Mouse (Mus musculus) right cerebral cortex, adult 18-20 months (tissue): ENCODE measurements around the gene Gpr153.

Experiments used
- DNase-seq: peaks from one replicate; pipeline ENCODE4 v3.0.0; 2022; ENCODE audit warnings: mixed read lengths

Gpr153 gene

GRCm38 (mm10) chr4:152265791-152266190, 8.2 kb upstream of the Gpr153 start:
- no peak for DNase-seq

- peak; percentile 71 for DNase-seq
Observed at GRCm38 (mm10) chr4:152266236-152266895, 7.7 kb upstream of the Gpr153 start.

DNA sequence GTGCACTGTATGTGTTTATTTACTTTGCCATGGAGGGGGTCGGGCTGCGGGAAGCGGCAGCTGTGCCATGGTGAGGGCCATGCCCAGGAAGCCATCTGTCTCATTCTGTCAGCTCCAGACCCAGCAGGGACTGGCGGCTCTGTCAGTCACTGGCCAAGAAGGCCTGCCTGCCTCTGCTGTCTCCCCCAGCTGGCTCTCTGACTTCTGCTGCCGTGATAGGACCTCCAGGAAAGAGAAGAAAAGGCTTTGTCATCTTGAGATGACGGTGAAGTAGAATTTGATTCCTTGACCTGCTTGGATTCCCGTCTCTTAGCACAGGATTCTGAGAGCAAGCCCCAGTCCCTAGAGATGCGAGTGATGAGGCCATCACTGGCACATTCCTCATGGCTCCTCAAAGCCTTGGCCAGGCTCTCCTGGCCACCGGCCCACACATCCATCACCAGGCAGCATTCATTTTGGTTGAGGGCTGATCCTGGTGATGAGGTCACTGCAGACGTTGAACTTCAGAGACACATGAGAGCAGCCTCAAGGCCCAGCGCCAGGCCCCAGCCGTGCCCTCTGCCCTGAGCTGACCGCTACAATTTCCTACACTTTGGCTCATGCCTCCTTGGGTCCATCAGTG, 6.2 kb upstream of the Gpr153 start:
- no peak for DNase-seq

DNA sequence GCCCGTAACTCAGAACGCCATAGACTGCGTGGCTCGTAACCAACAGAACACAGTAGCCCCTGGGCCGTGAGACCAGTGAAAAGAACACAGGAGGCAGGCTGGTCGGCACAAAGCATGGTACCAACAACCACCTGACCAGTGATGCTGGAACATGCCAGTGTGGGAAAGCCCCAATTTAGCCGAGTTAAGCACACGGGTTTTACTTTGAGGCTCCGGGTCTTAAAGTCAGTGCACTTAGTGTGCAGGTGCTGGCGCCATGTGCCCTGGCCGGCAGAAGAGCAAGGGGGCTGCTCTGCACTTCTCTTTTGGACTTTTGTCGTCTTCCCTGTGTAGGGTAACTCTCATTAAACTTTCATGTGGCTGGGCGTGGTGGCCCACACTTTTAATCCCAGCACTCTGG, 4.1 kb upstream of the Gpr153 start:
- no peak for DNase-seq

GRCm38 (mm10) chr4:152270599-152270998, 3.4 kb upstream of the Gpr153 start:
- DNase-seq = no peak

GRCm38 (mm10) chr4:152271334-152271733, 2.7 kb upstream of the Gpr153 start:
- DNase-seq = no peak

DNA sequence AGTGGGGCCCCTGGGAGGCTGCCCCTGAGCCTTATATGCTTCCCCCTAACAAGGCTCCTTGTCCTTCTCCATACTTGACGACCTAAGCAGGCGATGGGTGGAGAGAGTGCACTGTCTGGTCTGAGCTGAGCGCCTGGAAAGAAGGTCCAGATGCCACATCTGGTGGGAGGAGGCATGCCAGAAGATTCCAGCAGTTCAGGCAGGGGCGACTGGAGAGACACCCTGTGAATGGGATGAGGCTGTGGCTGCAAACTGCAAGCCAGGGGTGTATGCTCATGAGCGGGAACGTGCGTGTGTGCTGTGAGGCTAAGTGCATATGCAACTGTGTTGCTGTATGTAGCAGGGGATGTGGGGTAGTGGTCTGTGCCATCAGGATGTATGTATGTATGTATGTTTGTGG, 2.0 kb upstream of the Gpr153 start:
- no peak for DNase-seq

GRCm38 (mm10) chr4:152272449-152273049, 1.5 kb upstream of the Gpr153 start:
- no peak for DNase-seq

DNA sequence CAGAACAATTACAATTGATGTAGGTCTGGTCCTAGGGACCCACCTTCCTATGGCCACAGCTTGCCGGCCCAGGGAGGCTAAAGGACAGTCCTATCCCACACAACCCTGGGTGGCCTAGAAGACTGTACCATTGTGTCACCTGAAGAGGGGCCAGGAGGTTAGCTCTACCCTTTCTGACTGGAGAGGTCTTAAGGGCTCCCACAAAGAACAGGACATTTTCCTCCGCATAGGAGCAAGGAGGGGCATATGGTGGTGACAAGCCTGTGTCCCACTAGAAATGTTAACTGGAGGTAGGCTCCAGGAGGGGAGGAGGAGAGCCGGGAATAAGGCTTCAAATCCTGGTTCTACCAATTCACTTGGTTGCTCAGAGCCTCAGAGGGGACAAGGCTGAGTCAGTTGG, 841 bp upstream of the Gpr153 start:
- DNase-seq = no peak

- no peak for DNase-seq
Observed at GRCm38 (mm10) chr4:152274681-152275131, 674 bp downstream of the Gpr153 start.

GRCm38 (mm10) chr4:152276389-152277347, 2.6 kb downstream of the Gpr153 start:
- DNase-seq = no peak

DNA sequence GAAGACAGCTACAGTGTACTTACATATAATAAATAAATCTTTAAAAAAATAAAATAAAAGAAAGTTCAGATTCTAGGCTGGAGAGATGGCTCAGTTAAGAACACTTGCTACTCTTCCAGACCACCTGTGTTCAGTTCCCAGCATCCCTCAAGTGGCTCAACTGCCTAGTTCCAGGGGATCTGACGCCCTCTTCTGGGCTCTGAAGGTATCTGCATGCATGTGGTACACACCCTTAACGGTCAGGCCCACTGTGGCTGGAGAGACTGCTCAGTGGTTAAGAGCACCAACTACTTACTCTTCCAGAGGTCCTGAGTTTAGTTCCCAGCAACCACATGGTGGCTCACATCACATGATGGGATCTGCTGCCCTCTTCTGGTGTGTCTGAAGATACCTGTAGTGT, 3.9 kb downstream of the Gpr153 start:
- no peak for DNase-seq

DNA sequence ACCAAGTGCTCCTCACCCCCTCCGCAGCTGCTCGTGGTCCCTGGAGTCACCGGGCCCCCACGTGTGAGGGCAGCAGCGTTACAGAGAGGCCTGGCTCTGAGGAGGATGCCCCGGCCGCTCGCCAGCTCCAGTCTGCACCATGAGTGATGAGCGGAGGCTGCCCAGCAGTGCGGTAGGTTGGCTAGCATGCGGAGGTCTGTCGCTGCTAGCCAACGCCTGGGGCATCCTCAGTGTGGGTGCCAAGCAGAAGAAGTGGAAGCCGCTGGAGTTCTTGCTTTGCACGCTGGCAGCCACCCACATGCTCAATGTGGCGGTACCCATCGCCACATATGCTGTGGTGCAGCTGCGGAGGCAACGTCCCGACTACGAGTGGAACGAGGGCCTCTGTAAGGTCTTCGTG, 5.0 kb downstream of the Gpr153 start:
- peak; percentile 83 for DNase-seq

DNA sequence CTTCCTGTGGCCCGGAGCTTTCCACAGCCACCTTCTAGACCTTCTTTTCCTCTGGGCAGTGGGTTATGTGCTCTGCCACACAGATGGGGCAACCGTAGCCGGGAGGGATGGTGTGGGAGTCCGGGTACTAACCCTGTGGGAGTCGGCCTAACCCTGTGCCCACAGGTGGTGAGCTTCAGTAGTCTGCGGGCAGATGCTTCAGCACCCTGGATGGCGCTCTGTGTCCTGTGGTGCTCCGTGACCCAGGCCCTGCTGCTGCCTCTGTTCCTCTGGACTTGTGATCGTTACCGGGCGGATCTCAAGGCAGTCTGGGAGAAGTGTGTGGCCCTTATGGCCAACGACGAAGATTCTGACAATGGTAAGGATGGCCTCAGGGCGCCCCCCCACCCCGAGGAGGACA, 7.6 kb downstream of the Gpr153 start:
- no peak for DNase-seq

- DNase-seq = no peak
Observed at GRCm38 (mm10) chr4:152282721-152283120, 8.7 kb downstream of the Gpr153 start.

GRCm38 (mm10) chr4:152283186-152283950, 9.3 kb downstream of the Gpr153 start:
- peak; percentile 84 for DNase-seq

DNA sequence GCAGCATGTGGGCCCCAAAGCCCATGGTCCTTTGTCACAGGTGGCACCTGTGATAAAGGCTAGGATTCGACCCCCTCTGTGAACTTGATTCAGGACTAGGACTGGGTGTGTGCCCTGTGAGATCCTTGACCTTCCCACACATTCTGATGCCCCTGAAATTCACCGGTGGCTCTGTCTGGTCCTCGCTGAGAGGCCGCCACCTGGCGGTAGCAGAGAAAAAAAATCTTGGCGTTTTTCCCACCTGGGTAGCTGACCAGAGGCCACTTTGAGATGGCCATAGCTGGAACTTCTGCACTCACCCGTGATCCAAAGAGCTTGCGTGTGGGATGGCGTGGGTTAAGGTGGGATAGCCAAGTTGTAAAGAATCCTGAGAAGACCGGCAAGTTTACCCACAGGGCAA, 11.5 kb downstream of the Gpr153 start:
- peak; percentile 63 for DNase-seq

DNA sequence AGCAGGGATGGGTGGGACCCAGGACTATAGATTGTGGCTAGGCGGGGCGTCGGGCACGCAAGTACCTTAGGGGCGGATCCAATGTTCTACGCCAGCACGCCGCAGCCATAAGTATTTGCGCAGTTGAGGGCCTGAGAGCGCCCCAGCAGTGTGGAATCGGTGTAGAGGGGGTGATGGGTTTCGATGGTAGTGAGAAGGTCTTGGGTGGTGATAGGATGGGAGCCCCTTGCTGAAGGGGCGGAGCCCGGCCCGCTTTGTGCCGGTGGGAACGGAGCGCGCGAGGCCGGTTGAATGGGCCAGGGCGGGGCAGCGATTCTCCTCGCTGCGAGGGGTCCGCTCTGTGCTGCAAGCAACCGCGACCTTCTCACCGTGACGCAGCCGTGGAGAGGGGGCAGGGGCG, 12.2 kb downstream of the Gpr153 start:
- DNase-seq = no peak

GRCm38 (mm10) chr4:152286887-152287286, 12.9 kb downstream of the Gpr153 start:
- no peak for DNase-seq

DNA sequence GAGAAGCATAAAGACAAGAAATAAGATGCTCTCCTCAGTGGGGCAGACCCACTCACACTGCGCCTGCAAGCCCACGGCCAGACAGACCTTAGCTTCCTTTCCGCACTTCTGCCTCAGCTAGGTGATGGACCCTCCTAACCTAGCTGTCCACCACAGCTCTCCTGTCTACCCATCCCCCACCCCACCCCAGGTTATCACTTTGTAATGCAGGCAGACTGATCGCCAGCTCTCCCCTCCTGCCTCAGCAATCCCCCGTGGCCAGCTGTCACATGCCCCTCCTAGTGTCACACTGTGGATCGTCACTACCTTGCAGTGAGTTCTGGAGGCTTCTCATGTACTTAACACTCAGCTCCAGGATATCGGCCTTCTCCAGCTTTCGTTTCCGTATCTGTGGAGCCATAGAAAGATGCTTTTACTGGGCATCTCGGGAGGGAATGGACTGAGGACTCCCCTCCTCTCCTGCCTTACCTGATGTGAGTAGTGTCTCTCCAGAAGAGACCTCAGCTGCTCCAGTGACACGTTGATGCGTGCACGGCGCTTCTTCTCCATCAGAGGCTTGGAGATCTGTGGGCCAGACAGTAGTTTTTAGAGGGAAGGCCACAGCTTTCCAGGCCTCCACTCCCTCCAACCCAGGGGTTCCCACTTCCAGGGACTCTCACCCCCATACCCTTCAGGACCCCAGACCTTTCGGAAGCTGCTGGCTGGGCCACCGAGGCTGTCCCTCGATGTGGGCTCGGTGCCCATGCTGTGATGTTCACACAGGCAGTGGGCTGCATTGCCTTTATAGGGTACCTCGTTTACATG, 13.5 kb downstream of the Gpr153 start:
- no peak for DNase-seq

DNA sequence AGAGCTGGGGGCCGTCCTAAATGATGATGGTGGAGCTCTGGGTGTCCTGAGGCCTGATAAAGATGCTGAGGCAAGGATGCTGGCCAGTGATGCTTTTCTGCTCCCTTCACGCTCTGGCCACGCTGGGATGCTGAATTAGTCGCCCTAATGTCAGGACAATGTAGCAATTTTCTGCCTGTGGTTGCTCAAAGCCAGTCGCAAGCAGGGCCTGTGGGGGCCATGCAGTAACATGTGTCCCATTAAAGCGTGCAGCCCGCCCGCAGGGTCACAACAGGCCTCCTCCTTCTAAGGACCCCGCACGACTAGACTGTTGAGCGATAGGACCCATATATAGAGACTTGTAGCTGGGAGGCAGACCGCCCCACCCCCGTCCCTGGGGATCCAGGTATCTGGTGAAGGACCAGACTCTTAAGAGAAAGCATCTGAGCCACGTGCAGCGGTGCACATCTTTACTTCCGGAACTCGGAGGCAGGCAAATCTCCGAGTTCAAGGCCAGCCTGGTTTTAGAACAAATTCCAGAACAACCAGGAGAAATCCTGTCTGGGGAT, 14.4 kb downstream of the Gpr153 start:
- no peak for DNase-seq
